In genomic region chr13:99386341-99386740, GRCm38 (mm10) we compare ENCODE assay signal across 15 mouse cellular contexts.
"Had no signal": no experiment of that assay in that cellular context is flagged by ENCODE, and none has a peak within 500 bp of the region (broad histone marks: within the 10 kb centered on the region; RNA-seq: fewer than 3 reads in every experiment).

No protein-coding gene starts in this region.

- H3K27ac ChIP-seq: kidney, embryonic 15.5 days; limb, embryonic 12.5 days; limb, embryonic 15.5 days; liver, embryonic 14.5 days; macrophage; midbrain, embryonic 13.5 days had no signal

- DNase-seq: kidney, adult 8-10 months; kidney, postnatal 10 days; kidney, postnatal 36 days; left cerebral cortex, postnatal 4 days; liver, postnatal 0 days; lung, embryonic 14.5 days; thymus, postnatal 25 days had no signal

- H3K4me1 ChIP-seq: kidney, embryonic 15.5 days had no signal

- H3K9ac ChIP-seq: kidney, embryonic 15.5 days; limb, embryonic 12.5 days; limb, embryonic 15.5 days; liver, embryonic 14.5 days; liver, postnatal 0 days; lung, embryonic 14.5 days; midbrain, embryonic 13.5 days had no signal

- H3K27me3 ChIP-seq: kidney, embryonic 15.5 days; limb, embryonic 12.5 days; limb, embryonic 15.5 days; midbrain, embryonic 13.5 days had no signal

- ATAC-seq: liver, postnatal 0 days; lung, postnatal 0 days; midbrain, embryonic 13.5 days had no signal

- H3K4me2 ChIP-seq: kidney, embryonic 15.5 days; limb, embryonic 12.5 days; limb, embryonic 15.5 days; liver, embryonic 11.5 days; lung, embryonic 14.5 days; midbrain, embryonic 13.5 days had no signal

- H3K4me3 ChIP-seq: kidney, embryonic 15.5 days; limb, embryonic 12.5 days; limb, embryonic 15.5 days; midbrain, embryonic 13.5 days had no signal

- H3K9me3 ChIP-seq: kidney, embryonic 15.5 days; limb, embryonic 12.5 days; limb, embryonic 15.5 days; midbrain, embryonic 13.5 days had no signal
